Mouse (Mus musculus) heart, embryonic 16.5 days (tissue): ENCODE measurements at regions not wholly inside any gene's neighbourhood (a gene's known extent, or its start where the extent isn't known, plus 50 kb on each side); places are given as distances from the start of the nearest gene placed in this dataset.

Experiments
- ATAC-seq: fragments of 200-750 bp; cut with Nextera tagmentation; replicated peaks from 2 replicates; pipeline ENCODE4 v1.8.0; 2017; ENCODE audit warnings: moderate number of reproducible peaks; ENCODE audit not compliant: insufficient read depth, low FRiP score; ENCODE audit errors: extremely low read depth
- H3K27ac ChIP-seq: fragments of 300-500 bp; sonication (generic); 2 replicates; pipeline ENCODE4 v1.5.1; 2014; ENCODE audit warnings: mild to moderate bottlenecking, low read length, control low read depth, moderate library complexity
- H3K27me3 ChIP-seq: fragments of 300-500 bp; sonication (generic); 2 replicates; pipeline ENCODE4 v1.6.1; 2014; ENCODE audit warnings: low read length, mixed read lengths; ENCODE audit not compliant: control insufficient read depth, insufficient read depth
- H3K36me3 ChIP-seq: fragments of 300-500 bp; sonication (generic); 2 replicates; pipeline ENCODE4 v1.6.1; 2014; ENCODE audit not compliant: control insufficient read depth, insufficient read depth
- H3K4me1 ChIP-seq: fragments of 300-500 bp; sonication (generic); 2 replicates; pipeline ENCODE4 v1.6.1; 2014; ENCODE audit warnings: low read length, mixed read lengths; ENCODE audit not compliant: control insufficient read depth, insufficient read depth
- H3K4me2 ChIP-seq: fragments of 300-500 bp; sonication (generic); 2 replicates; pipeline ENCODE4 v1.6.1; 2014; ENCODE audit warnings: low read depth, mild to moderate bottlenecking, control low read depth, low read length
- H3K4me3 ChIP-seq: fragments of 300-500 bp; sonication (generic); 2 replicates; pipeline ENCODE4 v1.5.1; 2014; ENCODE audit warnings: mild to moderate bottlenecking, control low read depth, low read length
- H3K9ac ChIP-seq: fragments of 300-500 bp; sonication (generic); 2 replicates; pipeline ENCODE4 v1.6.1; 2014; ENCODE audit warnings: low read length, control low read depth
- H3K9me3 ChIP-seq: fragments of 300-500 bp; sonication (generic); replicated peaks from 2 replicates; pipeline ENCODE4 v1.6.1; 2016; ENCODE audit warnings: low read length; ENCODE audit not compliant: control insufficient read depth
- WGBS: fragments of 180-500 bp; shearing (Covaris S2); extraction: QIAGEN DNeasy Blood & Tissue Kit; methylation state at CpG from one replicate; pipeline ENCODE4 v1.1.7; 2014; 5-methylcytosine and 5-hydroxymethylcytosine counted together

DNA sequence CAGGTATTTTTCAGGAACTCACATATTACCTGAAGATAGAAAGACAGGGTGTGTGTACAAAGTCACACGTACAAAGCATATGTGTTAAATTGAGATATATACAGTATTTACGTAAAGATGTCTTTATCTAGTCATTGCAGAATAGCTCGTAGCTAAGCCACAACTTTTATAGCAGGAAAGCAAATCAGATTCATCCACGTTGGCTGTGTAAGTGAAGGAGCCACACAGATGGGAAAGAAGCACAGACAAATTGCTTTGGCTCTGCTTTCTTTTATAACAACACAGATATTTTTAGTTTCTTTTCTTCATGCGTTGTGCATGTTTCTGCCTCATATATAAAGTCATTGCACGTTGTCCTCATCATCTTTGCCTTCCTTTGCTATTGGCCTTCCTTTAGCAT, 610.6 kb downstream of the Cetn3 start:
- H3K4me3 ChIP-seq = no peak overlapping the region
- no peaks in the 10 kb centered on the region for H3K9me3 ChIP-seq
- WGBS = 84% methylated on average over 6 of the region's 6 CpGs
- no peak overlapping the region for H3K9ac ChIP-seq
- no peaks in the 10 kb centered on the region for H3K4me1 ChIP-seq
- no peaks in the 10 kb centered on the region for H3K36me3 ChIP-seq
- no peak overlapping the region for H3K4me2 ChIP-seq
- ATAC-seq = no peak
- H3K27ac ChIP-seq = no peak overlapping the region
- H3K27me3 ChIP-seq = no peaks in the 10 kb centered on the region

DNA sequence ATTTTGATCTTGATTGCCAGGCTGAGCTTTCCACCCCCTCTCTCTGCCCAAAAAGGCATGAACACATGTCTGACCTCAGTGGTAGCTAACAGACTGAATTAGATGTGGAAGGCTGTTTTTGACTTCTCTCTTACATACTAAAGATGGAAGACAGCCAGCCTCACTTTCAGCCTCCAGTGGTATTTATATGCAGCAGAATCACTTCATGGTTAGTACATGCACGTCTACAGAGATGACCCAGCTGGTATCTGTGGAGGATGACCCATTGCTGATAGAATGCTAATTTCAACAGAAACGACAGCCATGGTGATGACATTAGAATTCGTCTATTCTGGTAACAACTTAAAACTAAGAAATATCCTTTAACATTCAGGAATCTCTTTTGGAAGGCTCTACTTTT, 630.8 kb downstream of the Cetn3 start:
- no peak overlapping the region for H3K9ac ChIP-seq
- ATAC-seq = no peak
- H3K4me2 ChIP-seq = no peak overlapping the region
- H3K4me3 ChIP-seq = no peak overlapping the region
- H3K36me3 ChIP-seq = no peaks in the 10 kb centered on the region
- no peaks in the 10 kb centered on the region for H3K27me3 ChIP-seq
- WGBS = 64% methylated on average over 3 of the region's 3 CpGs
- no peaks in the 10 kb centered on the region for H3K9me3 ChIP-seq
- H3K4me1 ChIP-seq = no peaks in the 10 kb centered on the region
- H3K27ac ChIP-seq = no peak overlapping the region

DNA sequence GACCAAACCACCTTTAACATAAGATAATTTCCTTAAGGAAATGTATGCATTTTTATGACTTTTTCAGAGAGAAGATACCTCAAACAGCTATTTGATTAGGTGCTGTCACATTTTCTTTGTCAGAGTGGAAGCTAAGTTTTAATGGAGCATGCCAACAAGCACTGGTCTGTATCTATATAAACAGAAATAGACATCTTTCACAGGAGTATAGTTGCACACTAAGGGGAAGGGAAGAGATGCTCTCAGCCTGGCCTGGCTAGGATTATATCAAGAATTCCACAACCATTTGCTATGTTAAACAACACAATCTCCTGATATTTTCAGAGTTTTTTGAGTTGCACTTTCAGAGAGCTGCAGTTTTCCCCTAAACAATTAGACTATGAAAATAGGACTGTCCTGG, 638.1 kb downstream of the Cetn3 start:
- H3K27me3 ChIP-seq = no peaks in the 10 kb centered on the region
- H3K4me1 ChIP-seq = 0 out of 2 replicates have a peak, but pooled peaks cover 2% of the 10 kb centered on the region
- H3K4me2 ChIP-seq = no peak overlapping the region
- H3K9me3 ChIP-seq = no peaks in the 10 kb centered on the region
- no peak overlapping the region for H3K4me3 ChIP-seq
- H3K9ac ChIP-seq = no peak overlapping the region
- ATAC-seq = no peak
- H3K36me3 ChIP-seq = no peaks in the 10 kb centered on the region
- no peak overlapping the region for H3K27ac ChIP-seq

DNA sequence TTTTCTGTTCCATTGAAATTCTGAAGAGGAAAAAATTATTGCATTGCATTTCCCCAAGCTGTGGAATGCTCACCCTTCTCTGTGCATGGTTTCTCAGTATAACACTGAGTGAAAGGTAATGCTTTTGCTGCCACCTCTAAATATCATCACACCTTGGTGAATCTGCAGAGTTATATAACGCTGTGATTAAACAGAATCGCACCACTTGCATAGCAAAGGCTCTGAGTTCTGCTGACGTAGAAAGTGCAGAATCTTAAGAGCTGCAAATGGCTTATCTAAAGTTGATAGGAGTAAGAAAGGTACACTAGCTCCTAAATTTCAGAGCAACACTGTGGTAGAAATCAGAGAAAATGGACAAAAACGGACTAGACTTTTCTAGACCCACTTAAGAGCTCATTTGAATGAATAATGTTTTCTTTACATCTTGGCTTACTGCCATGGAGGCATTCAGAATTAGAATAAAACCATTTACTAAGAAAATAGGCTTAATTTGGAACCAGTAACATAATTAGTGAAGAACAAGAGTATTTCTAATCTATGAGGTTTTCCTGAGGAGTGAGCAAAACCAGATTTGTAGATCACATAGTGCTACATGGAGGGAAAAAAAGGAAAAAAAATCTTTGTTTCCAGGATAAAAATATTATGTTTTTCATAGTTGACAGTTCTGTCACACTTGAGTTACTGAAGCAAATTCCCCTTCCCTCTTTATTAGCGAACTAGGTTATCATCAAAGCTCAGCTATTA, 641.2 kb downstream of the Cetn3 start:
- 0 out of 2 replicates have a peak, but pooled peaks cover 2% of the 10 kb centered on the region for H3K4me1 ChIP-seq
- H3K27me3 ChIP-seq = no peaks in the 10 kb centered on the region
- H3K36me3 ChIP-seq = no peaks in the 10 kb centered on the region
- no peak overlapping the region for H3K27ac ChIP-seq
- ATAC-seq = no peak
- no peaks in the 10 kb centered on the region for H3K9me3 ChIP-seq
- H3K4me3 ChIP-seq = no peak overlapping the region
- no peak overlapping the region for H3K4me2 ChIP-seq
- WGBS = 63% methylated on average over 5 of the region's 5 CpGs
- no peak overlapping the region for H3K9ac ChIP-seq

DNA sequence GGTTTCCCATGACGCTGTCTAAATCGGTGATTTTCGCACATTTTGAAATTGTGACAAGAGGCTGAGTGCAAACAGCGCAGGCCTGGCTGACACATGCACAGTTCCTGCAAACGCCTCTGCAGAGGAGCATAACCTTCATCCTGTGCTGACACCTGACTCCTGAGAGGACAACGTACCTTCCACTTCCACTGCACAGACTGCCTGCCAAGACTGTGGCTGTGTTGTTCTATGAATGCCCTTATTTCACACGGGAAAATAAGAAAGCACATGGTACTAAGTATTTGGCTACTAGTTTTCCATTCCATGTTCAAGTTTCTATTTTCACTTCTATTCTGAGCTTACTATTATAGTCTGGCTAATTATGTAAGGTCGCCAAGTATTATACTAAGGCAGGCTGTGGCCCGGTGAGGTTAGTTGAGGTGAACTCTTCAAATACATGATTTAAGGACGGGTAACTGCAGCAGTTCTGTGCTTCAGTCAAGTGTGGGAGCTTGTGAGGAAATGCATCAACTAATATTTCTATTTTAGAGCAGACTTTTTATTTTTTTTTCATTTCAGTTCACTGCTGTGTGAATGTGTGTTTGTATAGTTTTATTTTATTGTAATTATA, 642.0 kb downstream of the Cetn3 start:
- no peak overlapping the region for H3K4me3 ChIP-seq
- H3K9ac ChIP-seq = no peak overlapping the region
- no peaks in the 10 kb centered on the region for H3K9me3 ChIP-seq
- H3K36me3 ChIP-seq = no peaks in the 10 kb centered on the region
- no peak overlapping the region for H3K4me2 ChIP-seq
- H3K27me3 ChIP-seq = no peaks in the 10 kb centered on the region
- H3K27ac ChIP-seq = no peak overlapping the region
- no peak for ATAC-seq
- H3K4me1 ChIP-seq = 0 out of 2 replicates have a peak, but pooled peaks cover 2% of the 10 kb centered on the region
- WGBS = 70% methylated on average over 10 of the region's 10 CpGs

DNA sequence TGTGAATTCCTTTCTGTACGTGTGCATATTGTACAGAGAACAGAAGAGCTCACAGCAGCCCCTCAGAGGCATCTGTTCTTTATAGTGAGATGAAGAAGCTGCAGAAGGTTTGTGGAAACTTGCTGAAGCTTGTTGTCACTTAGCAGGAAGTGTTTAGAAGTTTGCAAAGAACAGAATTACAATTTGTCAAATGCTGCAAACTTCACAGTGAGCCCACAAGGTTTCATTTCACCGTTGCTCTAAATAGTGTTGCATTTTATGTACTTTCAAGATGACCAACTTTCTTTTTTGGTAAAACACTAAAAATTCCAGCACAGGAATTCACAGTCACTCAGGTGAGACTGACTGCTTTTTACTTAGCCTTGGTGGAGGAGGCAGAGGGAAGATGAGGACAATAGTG, 649.5 kb downstream of the Cetn3 start:
- Histone ChIP-seq H3K4me3 (no peak overlapping the region), H3K4me1 (peaks cover 6% of the 10 kb centered on the region), H3K27ac (no peak overlapping the region), H3K9ac (no peak overlapping the region; the same call in 1 of the 2 replicates), H3K36me3 (no peaks in the 10 kb centered on the region), H3K9me3 (no peaks in the 10 kb centered on the region), H3K27me3 (no peaks in the 10 kb centered on the region), H3K4me2 (no peak overlapping the region)
- WGBS = 29% methylated on average over 2 of the region's 2 CpGs
- no peak; the same call in 1 of the 2 replicates for ATAC-seq

DNA sequence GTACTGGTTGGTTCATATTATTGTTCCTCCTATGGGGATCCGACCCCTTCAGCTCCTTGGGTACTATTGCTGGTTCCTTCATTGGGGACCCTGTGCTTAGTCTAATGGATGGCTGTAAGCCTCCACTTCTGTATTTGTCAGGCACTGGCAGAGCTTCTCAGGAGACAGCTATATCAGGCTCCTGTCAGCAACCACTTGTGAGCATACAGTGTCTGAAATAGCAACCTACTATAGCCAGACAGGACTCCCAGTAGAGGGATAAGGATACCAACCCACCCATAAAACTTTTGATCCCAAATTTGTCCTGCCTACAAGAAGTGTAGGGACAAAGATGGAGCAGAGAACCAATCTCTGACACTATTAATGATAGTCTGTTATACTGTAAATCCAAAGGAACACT, 656.4 kb downstream of the Cetn3 start:
- WGBS = 63% methylated on average over 1 of the region's 1 CpGs
- Histone ChIP-seq H3K36me3 (no peaks in the 10 kb centered on the region), H3K9ac (no peak overlapping the region), H3K4me2 (no peak overlapping the region), H3K4me3 (no peak overlapping the region), H3K27me3 (no peaks in the 10 kb centered on the region), H3K4me1 (no peaks in the 10 kb centered on the region), H3K9me3 (no peaks in the 10 kb centered on the region), H3K27ac (no peak overlapping the region)
- peak; percentile 65; the same call in 1 of the 2 replicates for ATAC-seq

DNA sequence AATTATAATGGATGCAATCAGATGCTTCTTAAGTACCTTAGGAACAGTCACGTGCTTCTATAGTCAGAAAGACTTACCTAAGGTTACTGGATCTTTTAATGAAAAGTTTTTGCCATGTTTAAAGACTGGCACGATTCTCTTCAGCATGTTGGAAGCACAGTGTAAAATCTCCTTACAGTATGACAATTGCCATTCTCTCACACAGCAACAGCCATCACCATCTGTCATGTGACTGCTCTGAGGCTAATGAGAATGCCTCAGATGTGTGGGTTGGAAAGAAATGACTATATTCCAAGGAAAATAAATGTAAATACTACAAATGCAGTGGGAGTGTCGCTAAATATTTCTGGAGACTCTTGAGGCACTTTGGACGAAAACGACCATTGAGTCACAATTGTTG, 670.8 kb downstream of the Cetn3 start:
- no peak for ATAC-seq
- Histone ChIP-seq H3K4me2 (no peak overlapping the region), H3K4me3 (no peak overlapping the region), H3K9me3 (peaks cover 2% of the 10 kb centered on the region; the same call in 1 of the 2 replicates), H3K4me1 (0 out of 2 replicates have a peak, but pooled peaks cover 4% of the 10 kb centered on the region), H3K27ac (no peak overlapping the region), H3K9ac (no peak overlapping the region), H3K27me3 (no peaks in the 10 kb centered on the region), H3K36me3 (no peaks in the 10 kb centered on the region)
- WGBS = 80% methylated on average over 5 of the region's 5 CpGs

DNA sequence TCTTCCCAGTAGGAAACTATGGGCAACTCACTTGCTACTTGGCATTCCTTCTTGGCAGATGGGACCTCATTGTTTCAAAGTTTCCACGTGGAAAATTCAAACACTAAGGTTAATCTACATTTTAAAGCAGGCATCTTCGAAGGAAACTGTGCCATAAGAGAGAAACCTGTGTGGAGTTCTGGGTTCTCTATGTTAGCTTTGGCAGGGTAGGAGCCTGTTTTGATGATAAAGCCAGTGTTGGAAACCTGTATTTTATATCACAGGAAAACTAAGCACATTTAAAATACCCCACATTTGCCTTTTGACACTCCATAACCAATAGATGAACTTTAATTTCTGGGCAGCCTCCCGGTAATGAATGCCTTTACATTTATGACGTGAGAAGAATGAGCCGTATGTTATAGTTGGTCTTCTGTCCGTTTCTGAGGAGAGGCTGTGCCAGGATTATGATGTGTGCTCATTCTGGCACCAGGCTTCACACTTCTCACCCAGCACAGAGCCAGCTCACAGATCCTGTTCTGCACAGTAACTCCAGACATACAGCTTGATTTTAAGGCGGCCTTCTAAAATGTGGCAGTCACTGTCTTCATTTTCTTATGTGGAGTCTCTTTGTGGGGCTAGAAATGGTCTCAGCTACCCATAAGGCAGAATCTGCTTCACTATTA, 700.5 kb downstream of the Cetn3 start:
- Histone ChIP-seq H3K27ac (no peak overlapping the region), H3K9ac (no peak overlapping the region), H3K27me3 (no peaks in the 10 kb centered on the region), H3K4me2 (no peak overlapping the region), H3K4me1 (no peaks in the 10 kb centered on the region), H3K9me3 (no peaks in the 10 kb centered on the region), H3K36me3 (no peaks in the 10 kb centered on the region), H3K4me3 (no peak overlapping the region)
- 68% methylated on average over 7 of the region's 7 CpGs for WGBS
- no peak for ATAC-seq
